Mouse (Mus musculus) granulocyte monocyte progenitor cell, adult 5-6 weeks (primary cell): ENCODE measurements around the gene Zbtb20. TPM values are rescaled to one million over a fixed set of nuclear protein-coding genes. Genes with fewer than 3 reads are reported as not detected.

ENCODE experiments used
- ATAC-seq: replicated peaks from 2 replicates; pipeline ENCODE4 v1.8.0; 2016; ENCODE audit warnings: mild to moderate bottlenecking, moderate TSS enrichment, inconsistent platforms; ENCODE audit not compliant: poor library complexity, severe bottlenecking
- total RNA-seq, 2 experiments: library from RNA; stranded (forward) in 1 of 2; stranded (reverse) in 1 of 2; fragments of 200-712, 200-1000 nt in 1 of 2; fragments of >200 nt in 1 of 2; fragmentation: Nextera tagmentation in 1 of 2; gene quantifications; 2 replicates each; pipeline ENCODE4 v1.2.3; 2014 to 2017

Zbtb20 gene
- total RNA-seq, 2 experiments from 2014 or later, result 6.7 to 22.0 TPM

GRCm38 (mm10) chr16:43346094-43346493, 470.4 kb downstream of the Zbtb20 start:
- no peak for ATAC-seq

GRCm38 (mm10) chr16:43355776-43356645, 480.3 kb downstream of the Zbtb20 start:
- ATAC-seq, result no peak

GRCm38 (mm10) chr16:43359546-43359945, 483.9 kb downstream of the Zbtb20 start:
- no peak for ATAC-seq

GRCm38 (mm10) chr16:43360112-43360511, 484.4 kb downstream of the Zbtb20 start:
- ATAC-seq, result no peak

- no peak for ATAC-seq
Observed at GRCm38 (mm10) chr16:43360838-43361480, 485.3 kb downstream of the Zbtb20 start.

DNA sequence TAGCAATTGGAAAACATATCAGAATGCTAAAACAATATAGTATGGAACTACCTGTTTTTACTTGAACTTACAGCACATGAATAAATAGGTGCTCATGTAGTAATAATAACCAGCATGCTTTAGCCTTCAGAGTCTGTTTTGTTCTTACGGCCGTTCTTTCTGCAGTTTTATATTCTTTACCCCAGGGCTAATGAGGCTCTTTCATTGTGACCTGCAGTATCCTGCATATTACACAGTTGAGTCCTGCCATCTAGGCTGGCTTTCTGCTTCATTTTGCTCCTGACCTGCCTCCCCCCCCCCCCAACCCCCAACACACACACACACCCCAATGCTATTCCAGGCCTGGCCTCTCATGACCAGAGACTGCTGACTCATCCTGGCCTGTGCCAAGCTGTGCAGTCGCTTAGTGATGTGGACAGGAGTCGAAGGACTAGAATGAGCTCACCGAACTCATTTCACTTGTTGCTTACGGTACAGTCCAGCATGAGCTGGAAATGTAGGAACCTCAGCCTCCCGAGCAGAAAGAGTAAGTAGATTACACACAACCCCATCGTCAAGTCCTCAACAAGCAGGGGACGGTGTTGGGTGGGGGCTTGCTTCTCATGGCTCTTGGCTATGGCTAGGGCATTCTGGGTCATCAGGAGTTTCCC, 487.1 kb downstream of the Zbtb20 start:
- peak; percentile 60 for ATAC-seq

DNA sequence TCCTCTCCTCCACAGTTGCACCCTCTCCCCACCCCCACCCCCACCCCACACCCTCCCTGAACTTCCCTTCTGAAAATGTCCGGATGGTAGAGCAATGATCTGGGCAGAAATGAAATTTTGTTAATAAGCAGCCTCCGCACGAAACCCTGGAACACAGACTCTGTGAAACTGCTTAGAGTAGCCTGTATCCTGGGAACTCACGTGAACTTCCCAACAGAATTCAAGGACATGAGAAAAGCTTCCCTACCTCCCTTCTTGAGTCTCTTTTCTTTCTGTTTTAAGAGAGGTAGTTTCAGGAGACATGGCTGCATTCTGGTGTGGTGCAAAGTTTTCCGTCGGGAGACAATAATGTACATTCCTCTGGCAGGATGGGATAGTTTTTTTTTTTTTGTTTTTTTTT, 487.6 kb downstream of the Zbtb20 start:
- ATAC-seq, result no peak; the same call in 1 of the 2 replicates

- peak; percentile 97 for ATAC-seq
Observed at GRCm38 (mm10) chr16:43363751-43364515, 488.3 kb downstream of the Zbtb20 start.

GRCm38 (mm10) chr16:43364516-43364910, 488.8 kb downstream of the Zbtb20 start:
- no peak for ATAC-seq

- ATAC-seq, result no peak
Observed at GRCm38 (mm10) chr16:43365277-43365676, 489.6 kb downstream of the Zbtb20 start.

GRCm38 (mm10) chr16:43370496-43371020, 494.9 kb downstream of the Zbtb20 start:
- ATAC-seq, result no peak

- no peak; the same call in 1 of the 2 replicates for ATAC-seq
Observed at GRCm38 (mm10) chr16:43376782-43377181, 501.1 kb downstream of the Zbtb20 start.

DNA sequence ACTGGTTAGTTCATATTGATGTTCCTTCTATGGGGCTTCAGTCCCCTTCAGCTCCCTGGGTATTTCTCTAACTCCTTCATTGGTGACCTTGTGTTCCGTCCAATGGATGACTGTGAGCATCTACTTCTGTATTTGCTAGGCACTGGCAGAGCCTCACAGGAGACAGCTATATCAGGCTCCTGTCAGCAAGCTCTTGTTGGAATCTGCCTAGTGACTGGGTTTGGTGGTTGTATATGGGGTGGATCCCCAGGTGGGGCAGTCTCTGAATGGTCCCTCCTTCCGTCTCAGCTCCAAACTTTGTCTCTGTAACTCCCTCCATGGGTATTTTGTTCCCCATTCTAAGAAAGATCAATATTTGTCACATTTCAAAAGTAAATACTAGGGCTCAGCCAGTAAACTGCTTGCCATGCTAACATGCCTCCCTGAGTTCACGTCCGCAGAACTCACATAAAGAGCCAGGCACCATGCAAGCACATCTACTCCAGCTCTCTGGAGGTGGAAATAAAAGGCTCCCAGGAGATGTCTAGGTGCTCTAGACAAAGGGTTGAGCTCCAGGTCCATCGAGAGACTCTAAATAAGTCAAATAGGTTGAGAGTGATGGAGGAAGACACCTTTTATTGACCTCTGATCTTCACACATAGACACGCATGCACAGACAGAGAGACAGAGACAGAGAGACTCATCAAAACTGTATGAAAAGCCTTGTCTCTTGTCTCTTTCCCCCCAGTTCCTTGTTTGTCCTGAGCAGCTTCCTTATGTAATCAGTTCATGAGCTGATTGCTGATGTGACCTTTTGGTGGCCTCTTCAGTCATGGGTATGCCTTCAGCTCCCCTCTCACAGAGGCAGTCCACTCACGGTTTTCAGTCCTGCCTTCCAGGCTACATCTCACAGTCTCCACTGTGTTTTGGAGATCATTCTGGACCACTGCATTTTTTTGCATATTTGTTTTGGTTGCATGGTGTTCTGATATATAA, 504.0 kb downstream of the Zbtb20 start:
- ATAC-seq, result no peak

DNA sequence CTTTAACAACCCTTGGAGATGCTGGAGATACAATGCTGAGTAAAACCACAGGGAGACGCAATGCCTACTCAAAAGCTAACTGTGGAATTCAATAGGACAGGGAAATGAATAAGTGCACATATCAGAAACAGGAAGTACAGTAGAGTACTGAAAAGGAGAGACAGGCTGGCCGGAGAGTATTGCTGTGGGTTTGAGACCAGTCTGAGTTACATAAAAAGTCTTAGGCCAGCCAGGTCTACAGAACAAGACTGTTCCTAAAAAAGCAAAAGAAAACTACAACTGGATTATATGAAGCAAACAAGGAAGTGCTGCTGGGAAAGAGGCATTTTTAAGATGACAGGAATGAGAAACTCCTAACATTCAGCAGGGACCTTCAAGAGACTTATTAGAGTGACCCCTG, 505.5 kb downstream of the Zbtb20 start:
- no peak; the same call in 1 of the 2 replicates for ATAC-seq

- no peak for ATAC-seq
Observed at GRCm38 (mm10) chr16:43383149-43383740, 507.6 kb downstream of the Zbtb20 start.

DNA sequence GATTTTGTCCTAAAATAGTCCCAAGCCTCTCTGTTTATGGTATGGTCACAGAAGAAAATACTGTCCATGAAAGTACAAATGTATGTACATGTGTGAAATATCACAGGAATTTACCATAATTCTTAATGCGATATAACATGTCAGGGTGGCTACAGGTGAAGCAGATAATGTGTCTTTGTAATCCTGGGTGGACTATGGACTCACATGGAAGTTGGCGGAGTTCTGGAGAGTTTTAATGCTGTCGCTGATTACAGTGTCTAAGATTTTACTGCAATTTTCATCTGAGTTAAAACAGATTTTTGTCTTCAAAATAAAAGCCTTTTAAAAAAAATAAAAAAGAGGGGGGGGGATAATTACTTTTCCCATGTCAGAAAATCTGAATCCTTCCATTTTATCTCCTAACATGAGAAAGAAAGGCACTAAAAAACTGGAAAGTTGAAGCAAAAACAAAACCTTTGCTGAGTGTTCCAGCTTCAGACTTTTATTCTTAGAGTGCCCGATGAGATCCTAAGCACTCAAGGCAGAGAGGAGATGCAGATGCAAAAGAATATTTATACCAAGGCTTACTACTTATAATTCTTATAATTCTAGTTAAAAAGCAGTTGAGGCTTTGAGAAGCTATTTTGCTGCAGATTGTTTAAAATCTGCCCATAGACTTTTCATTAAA, 509.4 kb downstream of the Zbtb20 start:
- ATAC-seq, result no peak

DNA sequence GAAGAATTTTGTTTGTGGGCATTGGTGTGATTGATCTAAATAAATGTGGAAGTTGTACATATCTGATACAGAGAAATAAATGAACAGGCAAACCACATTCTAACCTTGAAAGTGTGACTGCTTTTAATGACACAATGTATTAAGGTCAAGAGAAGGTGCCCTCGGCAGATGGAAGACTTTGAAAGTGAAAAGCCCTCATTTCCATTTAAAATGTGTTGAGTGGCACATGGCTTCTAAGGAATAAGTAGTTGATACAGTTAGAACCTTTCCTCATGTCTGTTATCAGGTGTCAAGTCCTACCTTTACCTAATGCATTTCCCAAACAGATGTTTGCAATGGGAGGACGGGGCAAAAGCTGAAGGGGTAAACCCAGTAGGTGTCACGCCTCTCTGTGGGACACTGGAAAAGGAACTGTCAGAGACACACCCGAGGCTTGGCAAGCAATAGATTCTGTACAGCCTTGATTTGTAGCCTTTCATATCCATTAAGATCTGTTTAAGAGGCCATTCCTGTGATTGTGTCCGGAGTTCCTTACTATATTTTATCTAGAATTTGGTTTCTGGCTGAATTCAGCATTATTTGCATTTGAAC, 510.0 kb downstream of the Zbtb20 start:
- no peak for ATAC-seq

GRCm38 (mm10) chr16:43386426-43386825, 510.7 kb downstream of the Zbtb20 start:
- ATAC-seq, result no peak
